Mouse (Mus musculus) lung, adult 18-20 months (tissue): ENCODE measurements around the gene Tnnt2.

Experiments used
- DNase-seq, 2 experiments: peaks; one replicate each; pipeline ENCODE4 v3.0.0; 2022; ENCODE audit warnings: mixed read lengths in 2 of 2

Tnnt2 gene

GRCm38 (mm10) chr1:135820071-135820470 lies 16.1 kb upstream of the Tnnt2 start:
- peak in 1 of 2 experiments; percentile 32 for DNase-seq

- no peak for DNase-seq
Observed at GRCm38 (mm10) chr1:135820736-135821364, 15.3 kb upstream of the Tnnt2 start.

DNA sequence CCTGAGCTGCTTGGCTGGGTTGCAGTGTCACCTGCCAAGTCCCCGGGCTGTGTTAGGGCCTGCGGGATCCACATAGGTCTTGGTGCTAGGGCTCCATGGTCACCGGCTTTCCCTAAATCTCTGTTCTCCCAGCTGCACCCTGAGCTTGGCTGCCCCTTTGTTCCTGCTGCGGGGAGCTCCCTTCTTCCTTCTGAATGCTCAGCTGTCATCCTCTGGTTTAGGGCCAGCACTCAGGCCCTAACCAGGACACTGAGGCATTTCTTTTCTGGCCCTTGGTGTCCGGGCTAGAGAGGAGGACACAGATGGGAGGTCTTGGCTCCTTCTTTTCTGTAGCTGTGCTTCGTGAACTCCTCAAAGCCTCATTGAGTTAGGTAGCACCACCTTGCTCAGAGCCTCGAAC lies 14.4 kb upstream of the Tnnt2 start:
- DNase-seq, result no peak

- DNase-seq, result peak in 1 of 2 experiments; percentile 41
Observed at GRCm38 (mm10) chr1:135828918-135829317, 7.2 kb upstream of the Tnnt2 start.

- no peak for DNase-seq
Observed at GRCm38 (mm10) chr1:135834206-135834859, 1.8 kb upstream of the Tnnt2 start.

GRCm38 (mm10) chr1:135834983-135835382 lies 1.2 kb upstream of the Tnnt2 start:
- no peak for DNase-seq

- no peak for DNase-seq
Observed at GRCm38 (mm10) chr1:135838626-135839025, 2.5 kb downstream of the Tnnt2 start.

GRCm38 (mm10) chr1:135839065-135839464 lies 2.9 kb downstream of the Tnnt2 start:
- no peak for DNase-seq

DNA sequence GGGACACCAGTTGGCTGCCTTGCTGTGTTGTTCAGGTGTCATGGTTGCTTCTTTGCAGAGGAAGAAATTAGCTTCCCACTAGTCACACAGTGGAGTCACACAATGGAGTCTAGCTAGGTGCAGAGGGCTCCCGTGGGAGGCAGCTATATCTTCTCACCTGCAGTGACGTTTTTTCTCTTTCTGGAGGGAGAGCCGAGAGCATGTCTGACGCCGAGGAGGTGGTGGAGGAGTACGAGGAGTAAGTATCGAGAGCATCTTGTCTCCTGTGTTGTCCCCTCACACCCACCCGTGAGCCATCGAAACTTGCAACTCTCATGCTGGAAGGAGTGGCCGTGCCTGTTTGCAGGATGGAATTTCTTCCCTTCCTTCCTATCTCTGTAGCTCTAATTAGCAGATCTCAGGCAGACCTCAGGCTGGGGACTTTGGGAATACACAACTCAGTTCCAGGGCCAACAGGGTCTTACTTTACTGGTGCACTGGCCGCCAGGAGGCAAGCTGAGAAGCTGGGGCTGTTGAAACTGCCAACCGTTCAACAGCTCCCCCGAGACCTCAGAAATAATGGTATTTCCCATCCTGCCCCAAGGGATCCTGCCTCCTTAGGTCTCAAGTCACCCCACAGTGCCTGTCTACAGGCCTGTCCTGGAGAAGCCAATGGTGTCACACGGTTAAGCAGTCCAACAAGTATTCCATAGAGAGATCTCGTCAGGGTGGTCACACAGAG lies 4.7 kb downstream of the Tnnt2 start:
- DNase-seq, result no peak

GRCm38 (mm10) chr1:135843519-135844262 lies 7.5 kb downstream of the Tnnt2 start:
- no peak for DNase-seq

DNA sequence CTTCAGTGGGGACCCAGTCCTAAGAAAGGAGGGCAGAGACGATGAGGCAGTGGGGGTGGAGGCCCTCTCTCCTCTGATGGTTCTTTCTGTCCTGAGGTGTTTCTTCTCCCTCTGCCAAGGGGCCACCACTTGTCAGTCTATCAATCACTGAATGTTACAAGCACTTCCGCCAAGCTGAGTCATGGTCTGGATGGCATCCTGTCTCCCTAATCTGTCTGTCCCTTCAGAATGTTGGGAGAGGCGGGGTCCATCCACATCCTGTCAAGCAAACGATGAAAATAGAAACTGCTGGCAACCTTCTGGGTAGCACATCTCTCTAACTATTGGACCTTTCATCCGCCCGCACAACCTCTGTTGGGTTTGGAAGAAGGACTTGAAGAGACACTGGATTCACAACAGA lies 8.3 kb downstream of the Tnnt2 start:
- DNase-seq, result peak; percentile 30 to 50

- no peak for DNase-seq
Observed at GRCm38 (mm10) chr1:135846632-135847031, 10.5 kb downstream of the Tnnt2 start.

GRCm38 (mm10) chr1:135847139-135847562 lies 11.0 kb downstream of the Tnnt2 start:
- DNase-seq, result peak; percentile 14 to 28

DNA sequence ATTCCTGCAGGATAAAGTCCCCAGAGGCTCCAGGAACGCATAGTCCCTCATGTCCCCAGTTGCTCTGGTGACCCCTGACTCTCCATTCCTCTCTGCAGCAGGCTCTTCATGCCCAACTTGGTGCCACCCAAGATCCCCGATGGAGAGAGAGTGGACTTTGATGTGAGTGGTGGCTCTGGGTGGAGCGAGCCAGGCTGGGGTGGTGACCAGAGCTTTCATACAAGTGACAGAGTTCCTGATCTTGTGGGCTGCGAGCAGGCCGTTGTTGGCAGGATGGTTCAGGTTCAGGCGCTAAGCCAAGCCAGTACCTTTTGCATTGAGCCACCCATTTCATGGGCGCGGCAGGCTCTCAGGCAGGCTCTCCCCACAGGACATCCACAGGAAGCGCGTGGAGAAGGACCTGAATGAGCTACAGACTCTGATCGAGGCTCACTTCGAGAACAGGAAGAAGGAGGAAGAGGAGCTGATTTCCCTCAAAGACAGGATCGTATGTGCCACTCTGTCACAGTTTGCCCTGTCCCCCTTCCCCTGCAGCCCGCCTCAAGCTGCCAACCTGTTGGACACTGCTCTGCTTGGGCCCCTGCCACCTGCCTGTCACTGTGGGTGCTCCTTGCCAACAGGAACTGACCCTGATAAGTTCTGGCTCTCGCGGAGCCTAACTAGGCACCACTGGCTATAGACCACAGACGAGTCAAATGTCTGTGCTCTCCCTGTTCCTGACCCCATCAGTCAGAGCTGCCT lies 11.6 kb downstream of the Tnnt2 start:
- no peak for DNase-seq

DNA sequence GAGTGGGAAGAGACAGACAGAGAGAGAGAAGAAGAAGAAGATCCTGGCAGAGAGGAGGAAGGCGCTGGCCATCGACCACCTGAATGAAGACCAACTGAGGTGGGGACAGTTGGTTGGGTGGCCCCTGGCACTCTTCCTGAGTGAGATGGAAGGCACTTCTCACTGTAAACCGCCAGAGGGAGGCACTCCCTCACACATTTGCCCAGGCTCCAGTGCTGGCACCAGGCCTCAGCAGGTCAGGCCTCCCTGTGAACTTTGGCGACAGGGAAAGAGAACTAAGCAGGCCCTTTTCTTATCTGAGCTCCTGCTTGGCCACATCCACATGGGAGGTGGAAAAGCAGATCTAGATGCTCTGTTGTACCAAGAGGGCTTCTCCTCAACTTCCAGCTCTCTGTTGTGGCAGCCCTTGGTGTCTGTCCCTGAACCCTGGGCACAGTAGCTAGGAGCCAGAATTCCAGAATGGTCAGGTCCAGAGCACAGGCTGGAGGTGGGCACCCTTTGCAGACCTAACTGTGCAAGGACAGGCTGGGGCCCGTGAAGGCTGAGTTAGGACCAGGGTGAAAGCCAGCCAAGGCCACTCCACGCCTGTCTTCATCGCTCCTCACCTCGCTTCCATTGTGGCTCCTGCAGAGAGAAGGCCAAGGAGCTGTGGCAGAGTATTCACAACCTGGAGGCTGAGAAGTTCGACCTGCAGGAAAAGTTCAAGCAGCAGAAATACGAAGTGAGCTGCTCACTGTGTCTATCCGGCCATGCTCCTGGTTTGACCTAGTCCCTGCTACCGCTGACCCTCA lies 14.8 kb downstream of the Tnnt2 start:
- DNase-seq, result peak in 1 of 2 experiments; percentile 23

DNA sequence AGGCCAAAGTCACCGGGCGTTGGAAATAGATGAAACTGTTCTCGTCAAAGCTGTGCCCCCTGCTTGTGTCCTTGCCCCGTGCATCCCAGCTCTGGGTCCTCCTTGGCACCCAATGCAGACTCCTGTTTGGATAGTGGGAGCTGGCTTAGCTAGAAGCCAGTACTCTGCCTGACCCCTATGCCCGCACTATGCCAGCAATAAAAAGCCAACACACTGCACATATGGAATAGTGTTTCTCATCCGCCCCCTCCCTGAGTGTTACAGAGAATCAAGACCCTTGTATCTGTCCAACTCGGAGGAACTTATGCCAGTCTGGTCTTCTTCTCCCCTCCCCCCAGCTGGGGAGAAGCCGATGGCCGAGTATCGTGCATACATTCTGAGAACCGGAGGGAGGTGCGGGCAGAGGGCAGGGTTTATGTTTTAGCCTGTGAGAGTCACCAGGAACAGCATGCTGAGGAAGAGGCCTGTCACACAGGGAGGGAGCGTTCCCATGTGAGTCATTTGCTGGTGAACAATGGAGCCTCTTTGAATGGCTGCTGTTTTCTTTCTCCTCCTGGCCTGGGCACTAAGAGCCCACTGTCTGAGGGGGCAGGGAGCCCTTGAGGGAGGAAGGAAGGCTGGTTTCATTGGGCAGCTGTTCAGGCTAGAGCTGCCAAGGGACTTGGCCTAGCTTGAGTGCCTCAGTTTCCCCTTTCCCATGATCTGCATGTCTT lies 16.0 kb downstream of the Tnnt2 start:
- DNase-seq, result peak in 1 of 2 experiments; percentile 13

- no peak for DNase-seq
Observed at GRCm38 (mm10) chr1:135853200-135853599, 17.0 kb downstream of the Tnnt2 start.

DNA sequence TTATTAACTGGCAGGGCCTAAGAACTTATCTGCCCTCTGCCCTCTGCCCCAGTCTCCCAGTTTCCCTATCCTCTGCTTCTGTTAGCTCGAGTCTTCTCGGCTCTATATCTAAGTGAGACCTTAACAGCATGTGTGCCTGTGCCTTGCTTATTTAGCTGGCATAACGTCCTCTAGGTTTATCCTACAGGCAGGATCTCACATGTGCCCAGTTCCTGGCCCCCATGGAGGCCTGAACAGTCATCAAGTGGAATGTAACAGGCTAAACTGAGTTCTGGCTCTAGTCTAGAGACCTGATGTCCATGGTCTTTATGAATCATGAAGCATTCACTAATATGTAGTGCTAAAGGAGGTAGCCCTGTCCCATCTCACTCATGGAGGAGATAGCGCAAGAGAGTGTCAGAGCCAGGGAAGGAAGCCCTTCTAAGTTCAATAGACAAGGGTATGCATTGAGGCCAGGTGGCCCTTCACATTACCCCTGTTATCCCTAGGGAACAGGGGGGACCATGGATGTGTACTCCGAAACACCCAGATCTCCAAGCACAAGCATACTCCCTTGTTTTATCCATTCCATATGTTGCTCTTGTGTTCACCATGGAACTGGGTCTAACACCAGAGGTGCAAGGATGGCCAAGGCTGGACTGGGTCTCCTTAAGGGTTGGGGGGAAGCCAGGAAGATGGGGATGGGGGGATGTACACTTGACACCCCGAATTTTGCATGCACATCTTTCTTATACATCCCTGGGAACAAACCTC lies 18.6 kb downstream of the Tnnt2 start:
- no peak for DNase-seq

GRCm38 (mm10) chr1:135855344-135855687 lies 19.2 kb downstream of the Tnnt2 start:
- no peak for DNase-seq

GRCm38 (mm10) chr1:135856070-135856469 lies 19.9 kb downstream of the Tnnt2 start:
- DNase-seq, result no peak
